Mouse (Mus musculus): ENCODE results near the gene Ankrd24. TPM values are rescaled to one million over a fixed set of nuclear protein-coding genes. Genes with fewer than 3 reads are reported as not detected.
A peak's percentile ranks its signal among the peaks of the same experiment; 100 is the strongest.

Gene Ankrd24
- polyA plus RNA-seq, 1 experiment from 2014 or later = 11.7 TPM

DNA sequence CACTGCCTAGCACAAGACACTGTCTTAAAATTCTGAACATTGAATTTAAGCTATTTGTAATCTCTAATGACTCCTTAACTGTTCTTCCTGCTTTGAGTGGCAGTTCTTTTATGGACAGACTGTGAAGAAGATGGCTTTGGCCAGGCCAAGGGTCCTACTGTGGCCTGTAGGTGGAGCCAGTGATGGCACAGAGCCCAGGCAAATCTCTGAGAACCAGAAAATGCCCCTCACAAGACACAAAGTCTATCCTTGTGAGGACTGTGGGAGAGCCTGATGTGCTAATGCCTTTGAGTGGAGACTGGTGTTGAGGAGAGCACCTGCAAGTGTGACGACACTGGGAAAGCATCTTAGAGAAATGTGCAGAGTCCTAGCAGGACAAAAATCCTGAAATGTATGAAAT is 20.0 kb upstream of the Ankrd24 start:
- WGBS = 89% methylated on average over 1 of the region's 1 CpGs

GRCm38 (mm10) chr10:81612779-81613178 is 15.6 kb upstream of the Ankrd24 start:
- H3K9me3 ChIP-seq = no peaks in the 10 kb centered on the region
- ATAC-seq (ENCODE audit: low FRiP score) = no peak
- H3K36me3 ChIP-seq = peaks cover 12% of the 10 kb centered on the region; the same call in 1 of the 2 replicates
- 70% methylated on average over 3 of the region's 3 CpGs for whole genome bisulfite sequencing
- no peaks in the 10 kb centered on the region for H3K4me1 ChIP-seq (replicated peaks)
- H3K27me3 ChIP-seq = 0 out of 2 replicates have a peak, but pooled peaks cover 7% of the 10 kb centered on the region
- H3K27ac ChIP-seq = no peak overlapping the region
- no peak overlapping the region for H3K4me2 ChIP-seq
- no peak overlapping the region for H3K9ac ChIP-seq
- no peak overlapping the region for H3K4me3 ChIP-seq

More for the DNA sequence above, 20.0 kb upstream of the Ankrd24 start:
- H3K36me3 ChIP-seq = peaks cover 12% of the 10 kb centered on the region; the same call in 1 of the 2 replicates
- no peak overlapping the region for H3K9ac ChIP-seq
- no peak overlapping the region for H3K4me3 ChIP-seq
- peaks cover 10% of the 10 kb centered on the region; the same call in 1 of the 2 replicates for H3K27me3 ChIP-seq
- H3K4me1 ChIP-seq (replicated peaks) = peaks cover 17% of the 10 kb centered on the region
- H3K9me3 ChIP-seq = no peaks in the 10 kb centered on the region
- no peak for ATAC-seq (ENCODE audit: low FRiP score)
- no peak overlapping the region for H3K27ac ChIP-seq
- no peak overlapping the region for H3K4me2 ChIP-seq

GRCm38 (mm10) chr10:81615486-81615885 is 12.9 kb upstream of the Ankrd24 start:
- Histone ChIP-seq H3K4me3 (no peak overlapping the region), H3K4me2 (no peak overlapping the region), H3K27ac (no peak overlapping the region), H3K9ac (no peak overlapping the region), H3K36me3 (peaks cover 5% of the 10 kb centered on the region; the same call in 1 of the 2 replicates), H3K9me3 (no peaks in the 10 kb centered on the region), H3K27me3 (0 out of 2 replicates have a peak, but pooled peaks cover 4% of the 10 kb centered on the region), H3K4me1 (replicated peaks) (no peaks in the 10 kb centered on the region)
- WGBS = 63% methylated on average over 6 of the region's 6 CpGs
- ATAC-seq (ENCODE audit: low FRiP score) = no peak

- Histone ChIP-seq H3K4me1 (replicated peaks) (no peaks in the 10 kb centered on the region), H3K27ac (no peak overlapping the region), H3K4me2 (no peak overlapping the region), H3K9me3 (no peaks in the 10 kb centered on the region), H3K36me3 (peaks cover 47% of the 10 kb centered on the region), H3K27me3 (no peaks in the 10 kb centered on the region), H3K9ac (no peak overlapping the region), H3K4me3 (no peak overlapping the region)
- 93% methylated on average over 5 of the region's 5 CpGs for WGBS
- no peak for ATAC-seq (ENCODE audit: low FRiP score)
Measured at GRCm38 (mm10) chr10:81619976-81620375, 8.4 kb upstream of the Ankrd24 start.

- no peak overlapping the region for H3K9ac ChIP-seq
- no peak for ATAC-seq (ENCODE audit: low FRiP score)
- WGBS = 62% methylated on average over 9 of the region's 9 CpGs
Measured at GRCm38 (mm10) chr10:81620786-81621185, 7.6 kb upstream of the Ankrd24 start.

GRCm38 (mm10) chr10:81623441-81623840 is 4.9 kb upstream of the Ankrd24 start:
- no peak overlapping the region for H3K4me2 ChIP-seq
- 60% methylated on average over 8 of the region's 8 CpGs for WGBS
- H3K9ac ChIP-seq = no peak overlapping the region
- peaks cover 26% of the 10 kb centered on the region for H3K4me1 ChIP-seq (replicated peaks)
- no peak for ATAC-seq (ENCODE audit: low FRiP score)
- no peak overlapping the region for H3K4me3 ChIP-seq
- H3K9me3 ChIP-seq = no peaks in the 10 kb centered on the region
- H3K27me3 ChIP-seq = no peaks in the 10 kb centered on the region
- peaks cover 61% of the 10 kb centered on the region for H3K36me3 ChIP-seq
- no peak overlapping the region for H3K27ac ChIP-seq

More at GRCm38 (mm10) chr10:81620786-81621185, 7.6 kb upstream of the Ankrd24 start:
- no peak overlapping the region for H3K4me3 ChIP-seq
- no peaks in the 10 kb centered on the region for H3K9me3 ChIP-seq
- H3K36me3 ChIP-seq = peaks cover 55% of the 10 kb centered on the region
- H3K4me1 ChIP-seq (replicated peaks) = peaks cover 4% of the 10 kb centered on the region
- no peak overlapping the region for H3K27ac ChIP-seq
- no peak overlapping the region for H3K4me2 ChIP-seq
- no peaks in the 10 kb centered on the region for H3K27me3 ChIP-seq

GRCm38 (mm10) chr10:81626101-81626993 is 2.0 kb upstream of the Ankrd24 start:
- H3K27ac ChIP-seq = peak overlapping the region; percentile 91; the same call in 1 of the 2 replicates
- ATAC-seq (ENCODE audit: low FRiP score) = peak; percentile 2; the same call in 1 of the 2 replicates
- H3K36me3 ChIP-seq = peaks cover 48% of the 10 kb centered on the region
- no peaks in the 10 kb centered on the region for H3K9me3 ChIP-seq
- H3K9ac ChIP-seq = peak overlapping the region; percentile 85
- H3K4me2 ChIP-seq = peak overlapping the region; percentile 88
- H3K4me3 ChIP-seq = peak overlapping the region; percentile 72
- 93% methylated on average over 22 of the region's 22 CpGs for WGBS
- H3K27me3 ChIP-seq = peaks cover 10% of the 10 kb centered on the region
- H3K4me1 ChIP-seq (replicated peaks) = peaks cover 27% of the 10 kb centered on the region

DNA sequence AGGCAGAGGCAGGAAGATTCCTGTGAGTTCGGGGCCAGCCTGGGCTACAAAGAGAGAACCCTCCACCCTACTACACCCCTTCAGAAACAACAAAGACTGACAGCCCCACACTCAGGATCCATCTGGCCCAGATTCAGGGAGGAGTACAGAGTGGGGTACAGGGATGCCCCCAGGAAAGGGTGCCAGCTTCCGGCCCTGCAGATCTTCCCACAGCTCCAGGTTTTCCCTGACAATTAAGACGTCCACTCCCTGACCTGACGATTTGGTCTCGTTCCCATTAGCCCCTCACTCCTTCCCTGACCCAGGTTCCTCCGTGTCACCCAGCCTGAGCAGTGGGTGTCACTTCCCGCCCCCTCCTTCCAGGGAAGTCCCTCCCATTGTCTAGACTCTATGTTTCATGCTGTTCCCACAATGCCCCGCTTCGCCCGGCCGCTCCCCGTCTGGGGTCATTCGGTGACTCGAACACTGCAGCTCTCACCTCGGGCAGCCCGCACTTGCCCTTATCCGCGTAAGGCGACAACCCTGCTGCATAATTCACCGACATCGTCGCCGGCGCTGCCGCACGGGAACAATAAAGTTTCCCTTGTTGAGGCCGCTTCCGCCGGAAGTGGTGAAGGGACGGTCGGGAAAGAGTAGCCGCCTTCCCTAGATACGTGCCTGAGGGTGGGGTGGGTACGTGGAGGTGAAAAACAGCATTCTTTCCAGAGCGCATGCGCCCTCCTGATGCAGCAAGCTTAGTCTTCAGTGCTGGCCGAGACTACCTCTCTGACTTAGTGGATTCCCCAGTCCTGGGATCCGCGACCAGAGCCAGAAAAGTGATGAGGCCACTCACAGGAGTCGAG is 1.1 kb upstream of the Ankrd24 start, which contains the start of gene Sirt6:
Gene Sirt6, minus strand, starts transcription at position 804 of the 842 bp plus-strand sequence.
- peak within 1 kb of the TSS; percentile 91 for H3K27ac ChIP-seq
- peaks cover 14% of the 10 kb centered on the region for H3K27me3 ChIP-seq
- H3K36me3 ChIP-seq = peaks cover 40% of the 10 kb centered on the region
- peak within 1 kb of the TSS; percentile 85 for H3K9ac ChIP-seq
- peak within 1 kb of the TSS; percentile 72 for H3K4me3 ChIP-seq
- WGBS = 6% methylated on average over 40 of the region's 40 CpGs
- H3K4me1 ChIP-seq (replicated peaks) = peaks cover 27% of the 10 kb centered on the region
- H3K9me3 ChIP-seq = no peaks in the 10 kb centered on the region
- ATAC-seq (ENCODE audit: low FRiP score) = peak; percentile 88
- peak within 1 kb of the TSS; percentile 88 for H3K4me2 ChIP-seq

DNA sequence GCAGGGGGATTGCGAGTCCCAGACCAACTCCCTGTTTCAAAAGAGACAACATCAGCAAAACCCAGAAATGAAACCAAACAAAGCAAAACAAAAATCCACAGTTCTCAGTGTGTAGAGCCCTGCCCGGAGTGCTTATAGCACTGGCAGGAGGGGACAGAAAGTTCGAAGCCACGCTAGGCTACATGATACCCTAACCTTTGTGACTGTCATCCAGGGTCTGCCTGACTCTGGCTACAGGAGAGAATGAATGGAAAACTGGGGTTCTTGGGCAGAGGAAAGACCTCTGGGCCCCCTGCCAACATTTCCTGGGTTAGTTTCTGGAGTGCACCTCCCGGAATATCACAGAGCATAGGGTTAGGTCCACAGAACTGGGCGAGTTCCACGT is 512 bp upstream of the Ankrd24 start:
- Histone ChIP-seq H3K36me3 (peaks cover 34% of the 10 kb centered on the region), H3K9ac (peak overlapping the region; percentile 85), H3K27ac (peak overlapping the region; percentile 91), H3K9me3 (no peaks in the 10 kb centered on the region), H3K4me3 (peak overlapping the region; percentile 72), H3K4me1 (replicated peaks) (peaks cover 27% of the 10 kb centered on the region), H3K4me2 (peak overlapping the region; percentile 88), H3K27me3 (peaks cover 16% of the 10 kb centered on the region)
- WGBS = 65% methylated on average over 7 of the region's 7 CpGs
- peak; percentile 49 for ATAC-seq (ENCODE audit: low FRiP score)

- Histone ChIP-seq H3K27me3 (peaks cover 42% of the 10 kb centered on the region), H3K27ac (peak overlapping the region; percentile 64), H3K36me3 (no peaks in the 10 kb centered on the region), H3K4me2 (peak overlapping the region; percentile 60), H3K9ac (peak overlapping the region; percentile 70), H3K9me3 (no peaks in the 10 kb centered on the region), H3K4me3 (peak overlapping the region; percentile 45), H3K4me1 (replicated peaks) (peaks cover 12% of the 10 kb centered on the region)
- 4% methylated on average over 37 of the region's 37 CpGs for WGBS
- peak; percentile 90 for ATAC-seq (ENCODE audit: low FRiP score)
Measured at GRCm38 (mm10) chr10:81633253-81634099, 5.1 kb downstream of the Ankrd24 start.

DNA sequence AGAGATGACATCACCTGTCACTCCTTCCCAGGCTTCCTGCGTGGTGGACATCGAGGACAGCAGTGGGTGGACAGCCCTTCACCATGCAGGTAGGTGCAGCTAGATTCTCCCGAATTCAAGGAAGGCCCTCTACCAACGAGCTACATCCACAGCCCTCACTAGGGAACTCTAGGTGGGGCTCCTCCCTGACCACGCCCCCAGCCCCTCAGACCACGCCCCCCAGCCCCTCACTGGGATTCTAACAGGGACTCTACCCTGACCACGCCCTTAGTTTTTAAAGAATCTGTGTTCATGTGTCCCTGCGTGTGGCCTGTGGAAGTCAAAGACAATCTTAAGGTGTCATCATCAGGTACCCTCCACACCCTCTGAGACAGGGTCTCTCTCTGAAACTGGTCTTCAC is 8.0 kb downstream of the Ankrd24 start:
- H3K27me3 ChIP-seq = peaks cover 33% of the 10 kb centered on the region
- no peaks in the 10 kb centered on the region for H3K9me3 ChIP-seq
- H3K9ac ChIP-seq = no peak overlapping the region
- 21% methylated on average over 7 of the region's 8 CpGs for WGBS
- peaks cover 22% of the 10 kb centered on the region for H3K4me1 ChIP-seq (replicated peaks)
- no peak overlapping the region for H3K4me3 ChIP-seq
- no peak for ATAC-seq (ENCODE audit: low FRiP score)
- no peak overlapping the region for H3K27ac ChIP-seq
- H3K4me2 ChIP-seq = no peak overlapping the region
- H3K36me3 ChIP-seq = 0 out of 2 replicates have a peak, but pooled peaks cover 6% of the 10 kb centered on the region

Data from hindbrain, embryonic 13.5 days (tissue).